ENCODE assay signal across 34 mouse cellular contexts in the genomic region with DNA sequence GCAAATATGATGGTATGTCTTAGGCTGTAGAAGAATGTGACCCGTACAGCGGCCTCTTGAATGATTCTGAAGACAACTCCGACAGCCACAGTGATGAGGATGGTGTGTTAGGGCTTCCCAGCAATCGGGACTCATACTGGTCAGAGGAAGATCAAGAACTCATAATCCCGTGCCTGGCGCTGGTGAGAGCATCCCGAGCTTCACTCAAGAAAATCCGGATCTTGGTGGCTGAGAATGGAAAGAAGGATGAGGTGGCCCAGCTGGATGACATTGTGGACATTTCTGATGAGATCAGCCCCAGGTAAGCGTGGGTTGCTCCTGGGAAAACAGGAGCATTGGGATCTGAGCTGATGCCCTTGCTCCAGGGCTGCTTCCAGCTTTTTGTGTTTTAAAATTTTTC.
"Had no signal": no experiment of that assay in that cellular context is flagged by ENCODE, and none has a peak within 500 bp of the region (broad histone marks: within the 10 kb centered on the region; RNA-seq: fewer than 3 reads in every experiment).

No protein-coding gene starts in this region.

- H3K27me3 ChIP-seq: heart, embryonic 13.5 days; heart, embryonic 15.5 days; hindbrain, embryonic 12.5 days; hindbrain, embryonic 13.5 days; hindbrain, embryonic 15.5 days; intestine, embryonic 15.5 days; kidney, embryonic 15.5 days had no signal

- H3K4me2 ChIP-seq: heart, embryonic 11.5 days; heart, embryonic 13.5 days; heart, embryonic 15.5 days; hindbrain, embryonic 12.5 days; hindbrain, embryonic 13.5 days; hindbrain, embryonic 14.5 days; hindbrain, embryonic 15.5 days; intestine, embryonic 15.5 days; kidney, embryonic 15.5 days had no signal

- ATAC-seq: hindbrain, embryonic 16.5 days; hindbrain, postnatal 0 days; inflammation-experienced regulatory T-cells, adult 6 months; intestine, embryonic 15.5 days; intestine, embryonic 16.5 days; intestine, postnatal 0 days had no signal

- H3K27ac ChIP-seq: heart, embryonic 13.5 days; heart, embryonic 15.5 days; hindbrain, embryonic 10.5 days; hindbrain, embryonic 12.5 days; hindbrain, embryonic 13.5 days; hindbrain, embryonic 14.5 days; hindbrain, embryonic 15.5 days; hindbrain, postnatal 0 days; intestine, embryonic 15.5 days; kidney, embryonic 15.5 days; kidney, postnatal 0 days; layer of hippocampus, adult 2 months; left cerebral cortex, adult 2 months had no signal

- H3K9ac ChIP-seq: heart, embryonic 13.5 days; heart, embryonic 15.5 days; hindbrain, embryonic 12.5 days; hindbrain, embryonic 13.5 days; hindbrain, embryonic 14.5 days; hindbrain, embryonic 15.5 days; intestine, embryonic 15.5 days; kidney, embryonic 15.5 days had no signal

- H3K9me3 ChIP-seq: heart, embryonic 13.5 days; heart, embryonic 15.5 days; hindbrain, embryonic 12.5 days; hindbrain, embryonic 15.5 days; intestine, embryonic 15.5 days; kidney, embryonic 15.5 days had no signal

- H3K4me3 ChIP-seq: heart, embryonic 13.5 days; heart, embryonic 15.5 days; hindbrain, embryonic 10.5 days; hindbrain, embryonic 12.5 days; hindbrain, embryonic 13.5 days; hindbrain, embryonic 15.5 days; intestine, embryonic 15.5 days; kidney, embryonic 15.5 days; layer of hippocampus, adult 2 months; left cerebral cortex, adult 2 months had no signal

- DNase-seq: heart, postnatal 10 days; heart, postnatal 14 days; heart, postnatal 36 days; heart, postnatal 4 days; kidney, adult 11 months; kidney, adult 18-20 months; kidney, adult 2 months; kidney, adult 8-10 months; kidney, adult 9 months; kidney, postnatal 10 days; kidney, postnatal 14 days; kidney, postnatal 25 days; kidney, postnatal 36 days; kidney, postnatal 4 days; layer of hippocampus, adult 9-11 months; layer of hippocampus, postnatal 36 days had no signal
